Mouse (Mus musculus): ENCODE results near the gene Duxf3.
"Not testable (repeated sequence)": the region's sequence is repeated elsewhere in the genome, so short reads cannot be mapped to it uniquely, and the experiment has no call there.

Gene Duxf3

GRCm38 (mm10) chr10:58232641-58232969 lies at the start of gene Duxf3:
Gene Duxf3, minus strand, starts transcription at chr10:58232675.
- not testable (repeated sequence) for DNase-seq

GRCm38 (mm10) chr10:58282238-58282637 lies 49.8 kb upstream of the Duxf3 start:
- no peak for DNase-seq

GRCm38 (mm10) chr10:58258466-58258865 lies 26.0 kb upstream of the Duxf3 start:
- no peak for DNase-seq

- DNase-seq, result no peak
These were observed 23.5 kb upstream of the Duxf3 start for GRCm38 (mm10) chr10:58255954-58256353.

GRCm38 (mm10) chr10:58255213-58255892 lies 22.9 kb upstream of the Duxf3 start, which contains the start of gene Gcc2:
Gene Gcc2, plus strand, starts transcription at chr10:58255497.
- peak; percentile 92 for DNase-seq

- DNase-seq, result no peak
These were observed 22.2 kb upstream of the Duxf3 start for GRCm38 (mm10) chr10:58254635-58255175.

GRCm38 (mm10) chr10:58249535-58249934 lies 17.1 kb upstream of the Duxf3 start:
- no peak for DNase-seq

- peak; percentile 50 for DNase-seq
These were observed 6.7 kb upstream of the Duxf3 start for GRCm38 (mm10) chr10:58238984-58239740.

GRCm38 (mm10) chr10:58236613-58237012 lies 4.1 kb upstream of the Duxf3 start, which contains the start of gene Gm4981:
Gene Gm4981, minus strand, starts transcription at chr10:58236701.
- DNase-seq, result no peak

GRCm38 (mm10) chr10:58234985-58235384 lies 2.5 kb upstream of the Duxf3 start:
- DNase-seq, result not testable (repeated sequence)

GRCm38 (mm10) chr10:58233740-58234121 lies 1.3 kb upstream of the Duxf3 start:
- not testable (repeated sequence) for DNase-seq

GRCm38 (mm10) chr10:58233054-58233739 lies 722 bp upstream of the Duxf3 start:
- DNase-seq, result not testable (repeated sequence)

GRCm38 (mm10) chr10:58231779-58232640 lies 465 bp downstream of the Duxf3 start:
- peak; percentile 72 for DNase-seq

GRCm38 (mm10) chr10:58231088-58231487 lies 1.4 kb downstream of the Duxf3 start:
- peak; percentile 44 for DNase-seq

- DNase-seq, result not testable (repeated sequence)
These were observed 2.5 kb downstream of the Duxf3 start for GRCm38 (mm10) chr10:58230021-58230420.

- DNase-seq, result peak; percentile 46
These were observed 4.7 kb downstream of the Duxf3 start for GRCm38 (mm10) chr10:58227798-58228197.

- DNase-seq, result not testable (repeated sequence)
These were observed 6.1 kb downstream of the Duxf3 start for GRCm38 (mm10) chr10:58226357-58226756.

GRCm38 (mm10) chr10:58224827-58225785 lies 7.4 kb downstream of the Duxf3 start, which contains the start of gene AW822073:
Gene AW822073, minus strand, starts transcription at chr10:58224930.
- peak; percentile 34 for DNase-seq

- peak; percentile 65 for DNase-seq
These were observed 8.3 kb downstream of the Duxf3 start for GRCm38 (mm10) chr10:58223972-58224805.

- not testable (repeated sequence) for DNase-seq
These were observed 9.3 kb downstream of the Duxf3 start for GRCm38 (mm10) chr10:58223161-58223560.

Measured in cerebellum, adult 11-12 months (tissue).